In genomic region chr2:51145838-51146470, GRCm38 (mm10) we compare ENCODE assay signal across 8 mouse cellular contexts. TPM values are rescaled to one million over a fixed set of nuclear protein-coding genes. Genes with fewer than 3 reads are reported as not detected.
DNase-seq lines count a peak whose midpoint lies in the region; ATAC-seq and TF ChIP-seq lines count a peak whose summit lies in the region.

No protein-coding gene starts in this region.

- H3K9me3 ChIP-seq in forebrain, postnatal 0 days (ENCODE audit: low read length): no peaks in the 10 kb centered on the region

- H3K4me2 ChIP-seq in forebrain, postnatal 0 days (ENCODE audit: low read depth): peak overlapping the region; percentile 78

- peaks cover 13% of the 10 kb centered on the region; the same call in 1 of the 2 replicates for H3K4me1 ChIP-seq in forebrain, postnatal 0 days (ENCODE audit: insufficient read depth)

- H3K27me3 ChIP-seq in forebrain, postnatal 0 days (ENCODE audit: insufficient read depth, low read length): no peaks in the 10 kb centered on the region

- peak; percentile 20; the same call in 1 of the 2 replicates for ATAC-seq in forebrain, postnatal 0 days
- no peak for ATAC-seq in megakaryocyte progenitor cell, adult 5-6 weeks (replicated peaks; ENCODE audit: poor library complexity)

- no peak for TF ChIP-seq CTCF in forebrain, postnatal 0 days (IDR thresholded peaks at IDR 0.05; ENCODE audit: low read depth)

- 8% methylated on average over 7 of the region's 7 CpGs for WGBS in forebrain, postnatal 0 days

- intact Hi-C loops in heart, postnatal 36 days (cut with DNase I): loop anchor here (2.0 to 10.0 kb wide), 7 partner anchors 351 to 927 kb away; partner anchors contain the start of gene Rif1

- H3K4me3 ChIP-seq in forebrain, postnatal 0 days (ENCODE audit: low read depth, low read length): peak overlapping the region; percentile 60

- peak overlapping the region; percentile 92 for H3K9ac ChIP-seq in forebrain, postnatal 0 days

- H3K27ac ChIP-seq in forebrain, postnatal 0 days (ENCODE audit: low read depth, low read length): peak overlapping the region; percentile 89

- no peaks in the 10 kb centered on the region for H3K36me3 ChIP-seq in forebrain, postnatal 0 days (ENCODE audit: insufficient read depth)

- peak; percentile 70 for DNase-seq in ES-CJ7 (ENCODE audit: low read depth, low spot score)
- DNase-seq in cerebellum, adult 11 months: peak; percentile 57
- peak; percentile 82 for DNase-seq in forebrain, postnatal 0 days
- DNase-seq in heart, postnatal 36 days: peak; percentile 48 to 59
- peak; percentile 39 for DNase-seq in left cerebral cortex, adult 11 months (ENCODE audit: low spot score)
- DNase-seq in lung, postnatal 10 days: peak; percentile 76
- DNase-seq in right cerebral cortex, postnatal 36 days (ENCODE audit: low spot score in 2 of 2): peak; percentile 33 to 47

RNA-seq across cellular contexts. Expression of gene Rnd3, which starts 3.0 kb away (rescaled TPM):
- total RNA-seq in forebrain, postnatal 0 days (2014; rRNA removed): 78.8 and 103 TPM in 2 replicates
- polyA plus RNA-seq in forebrain, postnatal 0 days (2015; fragmentation: Nextera tagmentation; extraction: Ambion mirVana): 62.3 and 72.7 TPM in 2 replicates
- total RNA-seq in heart, postnatal 36 days (2021): 10 to 100 TPM; 15.3 to 18.9 TPM
- total RNA-seq in megakaryocyte progenitor cell, adult 5-6 weeks (2015): 0.59 and 0.85 TPM in 2 replicates
- total RNA-seq in megakaryocyte progenitor cell, adult 5-6 weeks (2017): 2.0 and 2.2 TPM in 2 replicates

Comparison
In these comparisons a context has a peak if more than half of its experiments do, and no peak if none do; other contexts are left out.
1. RNA of gene Rnd3, which starts 3.0 kb away (total RNA-seq): 78.8 to 103 TPM in forebrain, postnatal 0 days and 15.3 to 18.9 TPM in heart, postnatal 36 days; 0.59 to 2.2 TPM in megakaryocyte progenitor cell, adult 5-6 weeks; every median in the first group is over 4 times any median in the second.
2. Peak in every context shown above with its lines, with median percentiles within 50 percentile points of each other: DNase-seq.